Mouse (Mus musculus) midbrain, embryonic 16.5 days (tissue): ENCODE data around the gene Pnpla6. TPM values are rescaled to one million over a fixed set of nuclear protein-coding genes. Genes with fewer than 3 reads are reported as not detected.

Source experiments
- ATAC-seq: fragments of 200-750 bp; cut with Nextera tagmentation; 2 replicates; pipeline ENCODE4 v1.8.0; 2017; ENCODE audit warnings: moderate TSS enrichment
- H3K27ac ChIP-seq: fragments of 300-500 bp; sonication (generic); 2 replicates; pipeline ENCODE4 v1.5.1; 2014; ENCODE audit warnings: mild to moderate bottlenecking, low read length, mixed read lengths
- H3K27me3 ChIP-seq: fragments of 300-500 bp; sonication (generic); 2 replicates; pipeline ENCODE4 v1.6.1; 2014; ENCODE audit warnings: low read depth, low read length, mixed read lengths; ENCODE audit not compliant: control insufficient read depth, insufficient read depth
- H3K36me3 ChIP-seq: fragments of 300-500 bp; sonication (generic); 2 replicates; pipeline ENCODE4 v1.6.1; 2014; ENCODE audit warnings: mild to moderate bottlenecking, low read length, moderate library complexity, mixed read lengths; ENCODE audit not compliant: control insufficient read depth, insufficient read depth
- H3K4me1 ChIP-seq: fragments of 300-500 bp; sonication (generic); 2 replicates; pipeline ENCODE4 v1.6.1; 2014; ENCODE audit warnings: mild to moderate bottlenecking, low read length, mixed read lengths; ENCODE audit not compliant: control insufficient read depth, insufficient read depth
- H3K4me2 ChIP-seq: fragments of 300-500 bp; sonication (generic); 2 replicates; pipeline ENCODE4 v1.6.1; 2014; ENCODE audit warnings: mild to moderate bottlenecking, low read length, mixed read lengths
- H3K4me3 ChIP-seq: fragments of 300-500 bp; sonication (generic); 2 replicates; pipeline ENCODE4 v1.5.1; 2014; ENCODE audit warnings: low read depth, mild to moderate bottlenecking, low read length, moderate library complexity, mixed read lengths
- H3K9ac ChIP-seq: fragments of 300-500 bp; sonication (generic); 2 replicates; pipeline ENCODE4 v1.6.1; 2014; ENCODE audit warnings: low read depth, low read length, mixed read lengths
- H3K9me3 ChIP-seq: fragments of 300-500 bp; sonication (generic); replicated peaks from 2 replicates; pipeline ENCODE4 v1.6.1; 2014; ENCODE audit warnings: mild to moderate bottlenecking, low read length, mixed read lengths; ENCODE audit not compliant: control insufficient read depth, poor library complexity, severe bottlenecking
- WGBS: fragments of 180-500 bp; shearing (Covaris S2); extraction: QIAGEN DNeasy Blood & Tissue Kit; methylation state at CpG from one replicate; pipeline ENCODE4 v1.1.7; 2014; 5-methylcytosine and 5-hydroxymethylcytosine counted together
- polyA plus RNA-seq: library from polyadenylated mRNA; unstranded; fragments of >200 nt; fragmentation: Nextera tagmentation; extraction: Ambion mirVana; gene quantifications from 2 replicates; pipeline ENCODE4 v1.2.1, GENCODE M21; 2015

Pnpla6 gene
- polyA plus RNA-seq, result 43.6 and 49.8 TPM in 2 replicates

DNA sequence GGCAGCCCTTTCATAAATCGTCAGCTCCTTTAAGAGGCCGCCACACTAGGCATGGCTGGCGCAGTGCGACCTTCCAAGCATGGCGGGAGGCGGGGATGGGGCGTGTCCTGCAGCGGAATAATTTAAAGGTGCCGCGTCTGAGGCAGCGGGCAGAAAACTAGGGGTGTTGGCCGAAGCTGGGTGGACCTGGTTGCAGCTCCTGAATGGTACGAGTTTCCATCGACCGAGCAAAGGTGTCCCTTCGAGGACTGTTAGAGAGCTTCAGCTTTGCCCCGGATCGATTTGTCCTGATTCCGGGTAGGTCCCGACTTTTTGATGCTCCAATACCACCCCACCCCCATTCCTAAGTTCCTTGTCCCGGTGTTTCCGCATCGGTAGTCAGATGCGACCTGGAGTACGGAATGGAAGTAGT lies at the start of gene Pnpla6:
Pnpla6 (plus strand) TSS at position 125 of the 412 bp plus-strand sequence.
- Histone ChIP-seq H3K27ac (peak within 1 kb of the TSS; percentile 84), H3K4me2 (peak within 1 kb of the TSS; percentile 87)

DNA sequence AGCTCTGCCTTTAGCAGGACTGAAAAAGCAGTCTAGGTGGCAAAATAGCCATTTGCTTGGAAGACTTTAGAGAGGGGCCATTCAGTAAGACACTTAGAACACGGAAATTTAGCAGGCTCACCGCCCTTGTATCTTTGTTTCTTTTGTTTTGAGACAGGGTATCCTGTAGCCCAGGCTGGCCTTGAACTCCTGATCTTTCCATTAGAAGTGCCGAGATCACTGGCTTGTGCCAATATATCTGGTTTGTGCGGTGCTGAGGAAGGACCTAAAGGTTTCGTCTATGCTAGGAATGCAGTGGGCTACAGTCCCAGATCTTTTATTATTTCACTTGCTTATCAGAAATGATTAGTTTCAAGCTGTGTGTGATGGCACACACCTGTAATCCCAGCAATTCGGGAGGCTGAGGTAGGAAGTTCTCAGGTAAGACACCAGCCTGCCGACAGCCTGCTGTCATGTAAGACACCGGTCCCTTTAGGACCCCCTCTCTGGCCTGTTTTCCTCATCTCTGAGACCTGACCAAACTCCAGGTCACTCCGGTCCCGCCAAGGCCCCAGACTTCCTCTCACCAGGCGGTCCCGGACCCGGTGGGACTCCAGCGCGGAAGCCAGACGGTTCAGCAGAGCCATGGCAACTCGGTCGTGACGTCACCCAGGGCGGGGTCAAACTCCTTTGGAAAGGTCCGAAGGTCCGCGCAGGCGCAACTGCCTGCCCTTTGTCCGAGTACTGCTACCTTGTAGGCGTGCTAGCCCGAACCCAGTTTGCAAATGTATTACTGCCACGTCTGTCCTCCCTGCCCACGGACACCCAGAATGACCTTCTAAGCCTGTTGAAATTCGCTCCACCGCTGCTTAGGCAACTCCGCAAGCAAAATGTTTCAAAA lies 47.9 kb upstream of the Pnpla6 start, which contains the start of gene Pex11g:
Pex11g (minus strand) TSS at position 675 of the 880 bp plus-strand sequence.
- peak; percentile 95 for ATAC-seq
- 6% methylated on average over 32 of the region's 32 CpGs for WGBS

More for the DNA sequence above, at the start of gene Pnpla6:
- ATAC-seq, result peak; percentile 77
- peak within 1 kb of the TSS; percentile 58 for H3K4me3 ChIP-seq
- H3K9ac ChIP-seq, result peak within 1 kb of the TSS; percentile 78
- peaks cover 13% of the 10 kb centered on the region for H3K36me3 ChIP-seq
- WGBS, result under 1% methylated on average over 25 of the region's 25 CpGs
- H3K9me3 ChIP-seq, result no peaks in the 10 kb centered on the region
- H3K4me1 ChIP-seq, result peaks cover 11% of the 10 kb centered on the region
- no peaks in the 10 kb centered on the region for H3K27me3 ChIP-seq

DNA sequence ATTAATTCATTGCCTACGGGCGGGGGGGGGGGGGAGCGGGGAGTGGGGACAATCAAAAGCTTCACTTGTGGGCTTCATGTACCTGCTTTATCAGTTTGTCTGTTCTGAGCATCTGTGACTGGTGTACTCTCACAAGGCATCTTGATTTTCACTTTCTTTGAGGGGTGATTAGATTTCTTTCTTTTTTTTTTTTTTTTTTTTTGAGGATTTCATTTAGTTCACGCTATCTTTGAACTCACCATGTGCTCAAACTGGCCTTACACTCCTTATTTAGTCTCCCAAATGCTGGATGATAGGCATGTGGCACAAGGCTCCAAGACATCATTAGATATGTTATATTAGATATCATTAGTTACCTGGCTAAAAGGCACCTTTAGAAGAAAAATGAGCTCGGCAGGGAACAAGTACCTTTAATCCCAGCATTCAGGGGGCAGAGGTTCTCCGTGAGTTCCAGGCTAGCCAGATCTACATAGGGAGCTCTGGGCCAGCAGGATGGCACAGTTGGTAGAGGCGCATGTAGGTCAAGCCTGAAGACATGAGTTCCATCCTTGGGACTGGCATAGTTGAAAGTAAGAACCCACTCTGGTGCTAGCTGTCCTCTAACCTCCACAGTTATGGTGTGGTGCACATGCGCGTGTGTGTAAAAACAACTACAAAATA lies 47.2 kb upstream of the Pnpla6 start:
- Histone ChIP-seq H3K4me2 (peak overlapping the region; percentile 72), H3K27me3 (no peaks in the 10 kb centered on the region), H3K36me3 (no peaks in the 10 kb centered on the region), H3K4me1 (peaks cover 15% of the 10 kb centered on the region), H3K9me3 (no peaks in the 10 kb centered on the region), H3K9ac (peak overlapping the region; percentile 66), H3K4me3 (peak overlapping the region; percentile 50), H3K27ac (peak overlapping the region; percentile 87)
- peak; percentile 19; the same call in 1 of the 2 replicates for ATAC-seq
- 46% methylated on average over 9 of the region's 9 CpGs for WGBS

More for the DNA sequence above, 47.9 kb upstream of the Pnpla6 start, which contains the start of gene Pex11g:
- Histone ChIP-seq H3K36me3 (no peaks in the 10 kb centered on the region), H3K27ac (peak within 1 kb of the TSS; percentile 87), H3K9me3 (no peaks in the 10 kb centered on the region), H3K4me3 (peak within 1 kb of the TSS; percentile 50), H3K27me3 (no peaks in the 10 kb centered on the region), H3K4me2 (peak within 1 kb of the TSS; percentile 72), H3K4me1 (peaks cover 15% of the 10 kb centered on the region), H3K9ac (peak within 1 kb of the TSS; percentile 66)

DNA sequence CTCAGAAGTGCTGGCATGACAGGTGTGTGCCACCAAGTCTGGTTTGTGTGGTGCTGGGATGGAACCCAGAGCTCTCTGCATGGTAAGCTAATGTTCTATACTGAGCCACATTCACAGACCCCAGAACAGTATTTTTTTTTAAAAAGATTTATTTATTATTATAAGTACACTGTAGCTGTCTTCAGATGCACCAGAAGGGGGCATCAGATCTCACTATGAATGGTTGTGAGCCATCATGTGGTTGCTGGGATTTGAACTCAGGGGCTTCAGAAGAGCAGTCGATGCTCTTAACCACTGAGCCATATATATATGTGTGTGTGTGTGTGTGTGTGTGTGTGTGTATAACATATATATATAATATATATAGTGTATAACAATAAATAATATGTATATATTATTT lies 46.3 kb upstream of the Pnpla6 start:
- Histone ChIP-seq H3K27ac (no peak overlapping the region), H3K4me3 (no peak overlapping the region), H3K4me2 (no peak overlapping the region), H3K36me3 (no peaks in the 10 kb centered on the region), H3K9me3 (no peaks in the 10 kb centered on the region), H3K27me3 (no peaks in the 10 kb centered on the region), H3K9ac (no peak overlapping the region), H3K4me1 (peaks cover 15% of the 10 kb centered on the region)
- no peak for ATAC-seq
- 81% methylated on average over 1 of the region's 1 CpGs for WGBS

GRCm38 (mm10) chr8:3470562-3470961 lies 44.6 kb upstream of the Pnpla6 start, which contains the start of gene Tex45:
Gene Tex45 (plus strand): TSS chr8:3470862.
- Histone ChIP-seq H3K36me3 (no peaks in the 10 kb centered on the region), H3K4me2 (no peak within 1 kb of the TSS), H3K4me3 (no peak within 1 kb of the TSS), H3K27me3 (no peaks in the 10 kb centered on the region), H3K9me3 (no peaks in the 10 kb centered on the region), H3K27ac (no peak within 1 kb of the TSS), H3K9ac (no peak within 1 kb of the TSS), H3K4me1 (peaks cover 15% of the 10 kb centered on the region)
- ATAC-seq, result no peak

GRCm38 (mm10) chr8:3475715-3476429 lies 39.3 kb upstream of the Pnpla6 start:
- Histone ChIP-seq H3K9ac (peak overlapping the region; percentile 43), H3K4me1 (no peaks in the 10 kb centered on the region), H3K4me2 (peak overlapping the region; percentile 52), H3K9me3 (no peaks in the 10 kb centered on the region), H3K36me3 (no peaks in the 10 kb centered on the region), H3K4me3 (peak overlapping the region; percentile 25), H3K27ac (no peak overlapping the region), H3K27me3 (no peaks in the 10 kb centered on the region)
- peak; percentile 64 for ATAC-seq
- 26% methylated on average over 37 of the region's 37 CpGs for WGBS

- Histone ChIP-seq H3K27me3 (no peaks in the 10 kb centered on the region), H3K9ac (no peak overlapping the region), H3K4me3 (no peak overlapping the region), H3K4me1 (no peaks in the 10 kb centered on the region), H3K9me3 (no peaks in the 10 kb centered on the region), H3K4me2 (no peak overlapping the region), H3K36me3 (no peaks in the 10 kb centered on the region), H3K27ac (no peak overlapping the region)
- WGBS, result 81% methylated on average over 4 of the region's 4 CpGs
- no peak for ATAC-seq
Observed at GRCm38 (mm10) chr8:3480221-3480785, 34.9 kb upstream of the Pnpla6 start.

- no peak overlapping the region for H3K4me2 ChIP-seq
- H3K9ac ChIP-seq, result no peak overlapping the region
- no peak overlapping the region for H3K27ac ChIP-seq
- no peaks in the 10 kb centered on the region for H3K27me3 ChIP-seq
- no peaks in the 10 kb centered on the region for H3K4me1 ChIP-seq
- no peaks in the 10 kb centered on the region for H3K9me3 ChIP-seq
- no peaks in the 10 kb centered on the region for H3K36me3 ChIP-seq
- H3K4me3 ChIP-seq, result no peak overlapping the region
- 65% methylated on average over 5 of the region's 5 CpGs for WGBS
- no peak for ATAC-seq
Observed at GRCm38 (mm10) chr8:3481605-3482004, 33.6 kb upstream of the Pnpla6 start.
